Mouse (Mus musculus): ENCODE results near the gene Thrb.
"Not testable (repeated sequence)": the region's sequence is repeated elsewhere in the genome, so short reads cannot be mapped to it uniquely, and the experiment has no call there.

Thrb gene

GRCm38 (mm10) chr14:17894791-17895190 lies 234.7 kb downstream of the Thrb start:
- DNase-seq = no peak

DNA sequence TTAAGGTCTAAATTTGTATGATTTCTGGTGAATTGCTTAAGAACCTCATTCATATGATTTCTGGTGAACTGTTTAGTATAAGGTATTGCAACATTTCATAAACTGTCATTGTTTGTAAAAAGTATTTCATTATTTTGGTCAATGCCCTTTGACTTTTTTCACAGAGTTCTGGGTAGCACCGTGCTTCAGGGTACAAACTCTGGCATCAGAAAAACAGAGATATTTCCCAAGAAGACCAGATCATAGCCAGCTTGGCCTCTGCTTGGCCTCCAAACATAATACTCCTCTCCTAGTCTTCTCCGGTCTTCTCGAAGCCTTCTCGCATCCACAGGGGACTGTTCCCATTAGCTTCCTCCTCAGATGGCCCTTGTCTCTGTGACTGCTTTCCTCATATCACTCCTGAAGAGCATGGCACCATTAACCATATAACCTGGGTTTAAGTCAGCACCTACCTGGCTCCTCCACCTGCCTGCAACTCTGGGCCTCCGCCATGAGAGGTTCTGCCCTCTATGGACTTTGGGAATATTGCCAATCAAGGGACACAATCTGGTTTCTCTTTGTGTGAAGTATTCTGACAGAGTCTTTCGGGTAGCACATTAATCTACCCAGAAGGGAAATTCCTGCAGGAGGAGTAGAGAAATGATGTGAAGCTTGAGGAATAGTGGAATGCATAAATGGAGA lies 239.8 kb downstream of the Thrb start:
- no peak for DNase-seq

DNA sequence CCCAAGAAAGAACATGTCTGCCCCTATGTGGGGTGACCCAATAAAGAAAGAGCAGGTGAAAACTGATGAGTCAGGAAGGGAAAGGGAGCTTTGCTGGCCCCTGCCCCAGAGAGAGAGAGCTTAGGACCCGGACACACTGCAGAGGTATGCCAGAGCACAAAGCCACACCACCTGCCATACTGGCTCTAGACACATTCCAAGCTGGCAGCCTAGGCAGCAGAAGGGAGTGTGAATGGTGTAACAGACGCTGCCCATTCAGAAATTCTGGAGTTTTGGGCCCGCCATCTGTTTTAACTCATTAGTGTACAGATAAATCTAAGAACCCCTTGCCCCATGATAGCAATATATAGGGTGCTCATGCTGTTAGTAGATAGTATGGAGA lies 240.3 kb downstream of the Thrb start:
- peak; percentile 28 for DNase-seq

GRCm38 (mm10) chr14:17902426-17902825 lies 242.4 kb downstream of the Thrb start:
- DNase-seq = no peak

DNA sequence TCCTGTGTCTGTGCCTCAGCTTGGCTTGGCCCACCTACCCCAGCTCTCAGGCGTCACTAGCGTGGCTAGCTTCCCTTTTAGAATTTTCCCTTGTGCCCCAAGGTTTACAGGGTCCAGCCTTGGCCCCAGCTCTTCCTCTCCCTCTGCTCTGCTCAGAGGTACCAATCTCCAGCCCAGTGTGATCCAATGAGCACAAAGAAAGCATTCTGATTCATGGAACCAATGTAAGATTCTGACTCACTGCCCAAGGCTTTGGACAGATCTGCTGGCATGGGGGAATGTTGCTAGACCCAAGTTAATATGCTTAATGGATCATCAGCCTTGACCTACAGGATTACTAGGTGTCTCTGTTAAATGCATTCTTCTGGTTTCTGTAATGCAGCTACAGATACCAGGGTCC lies 243.1 kb downstream of the Thrb start:
- DNase-seq = no peak

DNA sequence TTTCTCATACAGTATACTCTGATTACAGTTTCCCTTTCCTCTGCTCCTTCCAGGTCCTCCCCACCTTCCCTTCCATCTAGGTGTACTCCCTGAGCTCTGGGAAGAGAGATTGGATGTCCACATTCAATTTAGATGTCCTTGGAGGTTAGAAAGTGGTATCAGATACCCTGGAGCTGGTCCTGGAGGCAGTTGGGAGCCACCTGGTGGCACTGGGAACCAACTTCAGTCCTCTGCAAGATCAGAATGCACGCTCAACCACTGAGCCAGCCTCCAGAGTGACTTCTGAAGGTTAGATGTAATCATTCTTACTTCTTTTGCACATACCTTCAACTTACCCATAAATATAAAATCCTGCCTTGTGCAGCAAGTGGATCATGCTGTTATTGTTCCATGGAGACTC lies 244.5 kb downstream of the Thrb start:
- no peak for DNase-seq

- no peak for DNase-seq
Measured at GRCm38 (mm10) chr14:17905627-17906026, 245.6 kb downstream of the Thrb start.

GRCm38 (mm10) chr14:17906931-17907330 lies 246.9 kb downstream of the Thrb start:
- DNase-seq = no peak

- DNase-seq = no peak
Measured at GRCm38 (mm10) chr14:17911157-17911556, 251.1 kb downstream of the Thrb start.

DNA sequence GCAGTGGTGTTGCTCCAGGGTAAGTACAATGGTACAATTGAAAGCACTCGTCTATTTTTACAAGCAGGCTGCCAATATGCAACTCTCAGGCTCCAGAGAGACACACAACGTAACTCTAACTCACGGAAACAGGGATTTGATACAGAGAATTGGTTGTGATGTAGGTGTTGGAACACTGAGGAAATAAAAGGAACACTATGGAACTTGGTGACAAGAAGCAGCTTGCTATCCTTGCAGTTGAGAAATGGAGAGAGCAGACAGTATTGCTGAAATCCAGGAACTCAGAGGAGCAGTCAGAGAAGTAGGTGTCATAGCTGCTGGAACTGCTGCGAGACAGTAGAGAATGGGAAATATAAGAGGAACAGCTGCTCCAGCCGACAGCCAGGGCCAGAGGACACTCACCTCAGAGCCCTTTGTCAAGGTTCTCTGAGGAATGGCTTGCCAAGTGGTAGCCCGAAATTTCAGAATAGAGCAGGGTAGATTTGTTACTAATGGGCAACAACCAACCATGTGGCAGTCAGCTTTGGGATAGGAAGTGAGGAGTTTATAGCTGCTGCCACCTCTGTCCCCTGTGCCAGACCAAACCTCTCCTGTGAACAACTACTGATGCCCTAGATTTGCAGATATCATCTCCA lies 252.6 kb downstream of the Thrb start:
- no peak for DNase-seq

DNA sequence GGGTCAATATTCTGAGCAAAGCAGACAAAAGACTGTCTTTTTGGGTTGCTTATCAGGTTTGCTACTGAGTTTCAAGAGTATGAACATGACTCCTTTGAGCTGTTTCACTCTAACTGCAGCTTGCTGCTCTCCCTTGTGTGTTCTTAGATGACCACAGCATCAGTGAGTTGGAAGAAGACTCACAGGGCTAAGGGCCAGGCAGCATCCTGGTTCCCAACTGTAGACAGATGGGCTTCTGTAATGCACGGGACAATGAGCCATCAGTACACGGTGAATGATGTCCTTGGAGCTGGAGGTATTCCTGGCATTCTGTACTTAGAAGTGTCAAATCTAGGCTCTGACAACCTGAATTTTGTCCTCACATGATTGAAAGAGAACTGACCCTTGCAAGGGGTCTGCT lies 255.5 kb downstream of the Thrb start:
- peak; percentile 9 for DNase-seq

DNA sequence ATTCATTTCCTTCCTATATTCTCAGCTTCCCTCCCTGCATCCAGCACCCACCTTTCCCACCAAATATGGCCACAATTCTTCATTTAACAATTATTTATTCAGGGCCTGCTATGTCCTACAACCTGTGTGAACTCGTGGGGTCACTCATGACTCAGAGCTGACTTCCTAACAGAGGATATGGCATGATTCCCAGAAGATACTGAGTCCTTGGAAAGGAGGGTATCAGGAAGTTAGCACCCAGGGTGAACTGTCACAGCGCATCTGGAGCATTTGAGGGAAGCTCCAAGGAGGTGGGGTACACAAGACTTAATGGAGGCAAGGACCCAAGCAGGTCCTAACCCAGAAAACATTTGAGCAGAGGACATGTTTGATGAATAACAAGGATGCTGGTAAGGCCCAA lies 256.6 kb downstream of the Thrb start:
- no peak for DNase-seq

GRCm38 (mm10) chr14:17917124-17917763 lies 257.2 kb downstream of the Thrb start:
- no peak for DNase-seq

GRCm38 (mm10) chr14:17917899-17918298 lies 257.8 kb downstream of the Thrb start:
- DNase-seq = no peak

GRCm38 (mm10) chr14:17922807-17923704 lies 263.0 kb downstream of the Thrb start:
- DNase-seq = no peak

GRCm38 (mm10) chr14:17927469-17927868 lies 267.4 kb downstream of the Thrb start:
- peak; percentile 43 for DNase-seq

- DNase-seq = no peak
Measured at GRCm38 (mm10) chr14:17929585-17929984, 269.5 kb downstream of the Thrb start.

- no peak for DNase-seq
Measured at GRCm38 (mm10) chr14:17933475-17933874, 273.4 kb downstream of the Thrb start.

GRCm38 (mm10) chr14:17934779-17935178 lies 274.7 kb downstream of the Thrb start:
- not testable (repeated sequence) for DNase-seq

DNA sequence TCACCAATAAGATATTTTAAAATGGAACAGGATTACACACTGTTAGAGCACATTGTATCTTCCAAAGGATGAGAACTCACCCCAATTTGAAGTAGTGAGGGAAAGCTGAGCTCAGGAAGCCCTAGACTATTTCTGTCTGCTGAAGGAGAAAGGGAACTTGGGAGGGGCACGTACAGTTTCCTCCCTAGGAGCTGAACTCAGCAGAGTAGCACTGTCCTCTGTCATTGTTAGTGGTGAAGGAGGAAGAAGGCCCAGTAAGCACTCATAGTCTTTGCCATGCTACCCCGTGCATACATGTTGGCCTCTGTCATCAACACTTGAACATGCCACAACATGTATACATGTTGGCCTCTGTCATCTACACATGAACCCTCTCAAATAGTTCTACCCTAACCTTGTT lies 294.0 kb downstream of the Thrb start:
- no peak for DNase-seq

DNA sequence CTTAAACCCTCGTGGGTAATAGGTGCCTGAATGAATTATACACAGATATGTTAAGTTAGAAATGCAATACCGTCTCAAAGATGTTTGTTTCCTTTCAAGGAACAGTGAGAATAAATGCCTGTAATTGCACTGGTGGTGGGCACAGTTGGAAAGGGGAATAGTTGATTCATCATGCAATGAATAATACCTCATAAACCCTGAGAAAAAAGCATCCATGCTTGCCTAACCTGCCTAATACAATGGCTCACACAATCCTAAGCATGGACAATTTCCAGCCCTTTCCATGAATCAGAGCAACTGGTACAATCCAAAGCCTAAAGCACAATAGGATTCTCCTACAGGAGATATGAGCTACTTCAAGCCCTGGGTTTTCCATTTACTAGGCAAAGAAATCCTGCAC lies 299.8 kb downstream of the Thrb start:
- DNase-seq = no peak

- DNase-seq = peak; percentile 30
Measured at GRCm38 (mm10) chr14:17967117-17967726, 307.2 kb downstream of the Thrb start.

- no peak for DNase-seq
Measured at GRCm38 (mm10) chr14:17972132-17972531, 312.1 kb downstream of the Thrb start.

All from cerebellum, adult 9-11 months (tissue).